Mouse (Mus musculus): ENCODE results near the gene Slx4.

DNA sequence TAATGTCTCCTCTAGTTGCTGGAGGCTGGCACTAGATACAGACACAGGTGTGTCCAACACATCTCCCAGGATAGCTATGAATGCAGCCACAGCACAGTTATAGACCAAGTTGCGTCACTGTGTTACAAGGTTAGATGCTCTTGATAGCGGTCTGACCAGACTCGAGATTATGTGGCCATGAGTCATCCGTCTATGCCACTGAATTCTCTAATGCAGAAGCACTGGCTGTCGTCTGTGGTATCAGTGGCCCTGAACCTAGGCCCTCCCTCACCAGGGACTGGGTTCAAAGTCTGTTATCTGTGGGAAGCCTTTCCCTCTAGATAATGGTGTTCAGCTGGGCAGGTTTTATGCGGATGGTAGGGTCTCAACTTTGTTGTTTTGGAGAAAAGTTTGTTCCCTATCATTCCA is 28.8 kb upstream of the Slx4 start:
- TF ChIP-seq CTCF (conservative IDR thresholded peaks at IDR 0.05; ENCODE audit: low read length) (no peak), POU5F1 (IDR thresholded peaks at IDR 0.05; ENCODE audit: borderline replicate concordance, low read length) (no peak), NANOG (IDR thresholded peaks at IDR 0.05; ENCODE audit: borderline replicate concordance, low read length) (no peak)
